Mouse (Mus musculus) liver, embryonic 14 days (tissue): ENCODE data around the gene Wdr20rt. TPM values are rescaled to one million over a fixed set of nuclear protein-coding genes. Genes with fewer than 3 reads are reported as not detected.

Source experiments
- polyA plus RNA-seq: library from polyadenylated mRNA; depleted of rRNA; stranded (reverse); fragments of >200 nt; gene quantifications from 2 replicates; pipeline ENCODE4 v1.2.3, GENCODE M21; 2012; rRNA removed

The Wdr20rt gene
- not detected in 2 replicates for polyA plus RNA-seq

GRCm38 (mm10) chr12:65225467-65225945, at the start of gene Wdr20rt:
Gene Wdr20rt, plus strand, starts transcription at chr12:65225517.

Other genes with a start within 250 kb of the Wdr20rt start
- 10.2 and 11.5 TPM in 2 replicates for gene Prpf39, start 189.2 kb upstream of the Wdr20rt start, polyA plus RNA-seq
- gene Fkbp3, start 151.5 kb upstream of the Wdr20rt start, polyA plus RNA-seq, result 76.6 and 79.8 TPM in 2 replicates
- 5.3 and 5.5 TPM in 2 replicates for gene Fancm, start 149.9 kb upstream of the Wdr20rt start, polyA plus RNA-seq
- 16.7 and 16.9 TPM in 2 replicates for gene Mis18bp1, start 52.9 kb upstream of the Wdr20rt start, polyA plus RNA-seq